Mouse (Mus musculus) kidney, embryonic 14.5 days (tissue): ENCODE data around the gene Eps15l1. TPM values are rescaled to one million over a fixed set of nuclear protein-coding genes. Genes with fewer than 3 reads are reported as not detected.

Experiments
- ATAC-seq: fragments of 200-750 bp; cut with Nextera tagmentation; 2 replicates; pipeline ENCODE4 v1.8.0; 2017; ENCODE audit warnings: moderate number of reproducible peaks, mild to moderate bottlenecking, moderate TSS enrichment, moderate library complexity; ENCODE audit not compliant: low FRiP score, low TSS enrichment
- H3K27ac ChIP-seq: fragments of 300-500 bp; sonication (generic); 2 replicates; pipeline ENCODE4 v1.5.1; 2014; ENCODE audit warnings: low read depth, mild to moderate bottlenecking, low read length, moderate library complexity, mixed read lengths
- H3K27me3 ChIP-seq: fragments of 300-500 bp; sonication (generic); 2 replicates; pipeline ENCODE4 v1.6.1; 2014; ENCODE audit warnings: mild to moderate bottlenecking, low read length; ENCODE audit not compliant: control insufficient read depth, insufficient read depth
- H3K36me3 ChIP-seq: fragments of 300-500 bp; sonication (generic); 2 replicates; pipeline ENCODE4 v1.6.1; 2014; ENCODE audit warnings: low read length, mixed read lengths; ENCODE audit not compliant: control insufficient read depth, insufficient read depth
- H3K4me1 ChIP-seq: fragments of 300-500 bp; sonication (generic); 2 replicates; pipeline ENCODE4 v1.6.1; 2014; ENCODE audit warnings: low read length, mixed read lengths; ENCODE audit not compliant: control insufficient read depth, insufficient read depth
- H3K4me2 ChIP-seq: fragments of 300-500 bp; sonication (generic); replicated peaks from 2 replicates; pipeline ENCODE4 v1.6.1; 2014; ENCODE audit warnings: low read depth, mild to moderate bottlenecking, low read length
- H3K4me3 ChIP-seq: fragments of 300-500 bp; sonication (generic); 2 replicates; pipeline ENCODE4 v1.5.1; 2014; ENCODE audit warnings: mild to moderate bottlenecking, low read length
- H3K9ac ChIP-seq: fragments of 300-500 bp; sonication (generic); 2 replicates; pipeline ENCODE4 v1.6.1; 2014; ENCODE audit warnings: low read depth, mild to moderate bottlenecking, low read length, moderate library complexity
- H3K9me3 ChIP-seq: fragments of 300-500 bp; sonication (generic); 2 replicates; pipeline ENCODE4 v1.6.1; 2016; ENCODE audit warnings: low read length; ENCODE audit not compliant: control insufficient read depth
- WGBS: fragments of 180-500 bp; shearing (Covaris S2); extraction: QIAGEN DNeasy Blood & Tissue Kit; methylation state at CpG from one replicate; pipeline ENCODE4 v1.1.7; 2014; 5-methylcytosine and 5-hydroxymethylcytosine counted together
- polyA plus RNA-seq: library from polyadenylated mRNA; unstranded; fragments of >200 nt; fragmentation: Nextera tagmentation; extraction: Ambion mirVana; gene quantifications from 2 replicates; pipeline ENCODE4 v1.2.1, GENCODE M21; 2014

Gene Eps15l1
- polyA plus RNA-seq, 1 experiment from 2014 or later: 72.3 TPM

- Histone ChIP-seq H3K4me2 (no peak overlapping the region), H3K36me3 (peaks cover 17% of the 10 kb centered on the region), H3K27ac (no peak overlapping the region), H3K9me3 (no peaks in the 10 kb centered on the region), H3K4me3 (no peak overlapping the region), H3K4me1 (no peaks in the 10 kb centered on the region), H3K9ac (no peak overlapping the region), H3K27me3 (no peaks in the 10 kb centered on the region)
- ATAC-seq: no peak
- WGBS: 91% methylated on average over 9 of the region's 9 CpGs
These were observed 71.4 kb downstream of the Eps15l1 start for GRCm38 (mm10) chr8:72349838-72350237.

- Histone ChIP-seq H3K4me2 (no peak overlapping the region), H3K4me3 (no peak overlapping the region), H3K27me3 (no peaks in the 10 kb centered on the region), H3K36me3 (peaks cover 22% of the 10 kb centered on the region), H3K9me3 (no peaks in the 10 kb centered on the region), H3K4me1 (no peaks in the 10 kb centered on the region), H3K9ac (no peak overlapping the region), H3K27ac (no peak overlapping the region)
- ATAC-seq: no peak
- WGBS: 94% methylated on average over 1 of the region's 1 CpGs
These were observed 72.3 kb downstream of the Eps15l1 start for GRCm38 (mm10) chr8:72348956-72349355.

- Histone ChIP-seq H3K9ac (no peak overlapping the region), H3K9me3 (no peaks in the 10 kb centered on the region), H3K4me1 (no peaks in the 10 kb centered on the region), H3K36me3 (peaks cover 25% of the 10 kb centered on the region), H3K27me3 (no peaks in the 10 kb centered on the region), H3K4me2 (no peak overlapping the region), H3K27ac (no peak overlapping the region), H3K4me3 (no peak overlapping the region)
- no peak for ATAC-seq
- 98% methylated on average over 2 of the region's 2 CpGs for WGBS
These were observed 73.1 kb downstream of the Eps15l1 start for GRCm38 (mm10) chr8:72348114-72348513.

- Histone ChIP-seq H3K4me2 (no peak overlapping the region), H3K27ac (no peak overlapping the region), H3K36me3 (peaks cover 26% of the 10 kb centered on the region), H3K4me3 (no peak overlapping the region), H3K27me3 (no peaks in the 10 kb centered on the region), H3K9me3 (no peaks in the 10 kb centered on the region), H3K9ac (no peak overlapping the region), H3K4me1 (no peaks in the 10 kb centered on the region)
- no peak for ATAC-seq
- 92% methylated on average over 1 of the region's 1 CpGs for WGBS
These were observed 73.7 kb downstream of the Eps15l1 start for GRCm38 (mm10) chr8:72347553-72347952.

DNA sequence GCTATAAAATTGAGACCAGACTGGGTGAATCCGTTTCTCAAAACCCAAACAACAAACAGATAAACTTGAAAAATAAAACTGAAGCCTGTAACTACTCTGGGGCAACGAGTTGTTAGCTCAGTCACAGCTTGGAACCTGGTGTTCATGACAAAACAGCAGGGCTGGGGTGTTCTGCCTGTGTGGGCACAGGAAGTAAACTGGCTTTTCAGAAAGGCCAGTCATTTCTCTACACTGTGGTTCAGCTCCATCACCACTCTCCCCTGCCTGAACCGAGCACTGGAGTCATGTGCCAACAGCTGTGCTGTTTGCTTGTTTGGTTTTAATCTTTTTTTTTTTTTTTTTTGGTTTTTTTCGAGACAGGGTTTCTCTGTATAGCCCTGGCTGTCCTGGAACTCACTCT lies 77.5 kb downstream of the Eps15l1 start:
- Histone ChIP-seq H3K27me3 (no peaks in the 10 kb centered on the region), H3K9ac (no peak overlapping the region), H3K9me3 (no peaks in the 10 kb centered on the region), H3K4me1 (no peaks in the 10 kb centered on the region), H3K4me2 (no peak overlapping the region), H3K27ac (no peak overlapping the region), H3K36me3 (peaks cover 60% of the 10 kb centered on the region), H3K4me3 (no peak overlapping the region)
- WGBS: 81% methylated on average over 4 of the region's 4 CpGs
- no peak for ATAC-seq

GRCm38 (mm10) chr8:72342556-72343300 lies 78.5 kb downstream of the Eps15l1 start:
- Histone ChIP-seq H3K27me3 (no peaks in the 10 kb centered on the region), H3K4me3 (no peak overlapping the region), H3K9me3 (no peaks in the 10 kb centered on the region), H3K4me1 (no peaks in the 10 kb centered on the region), H3K27ac (no peak overlapping the region), H3K36me3 (peaks cover 66% of the 10 kb centered on the region), H3K4me2 (no peak overlapping the region), H3K9ac (no peak overlapping the region)
- 89% methylated on average over 5 of the region's 5 CpGs for WGBS
- no peak for ATAC-seq

DNA sequence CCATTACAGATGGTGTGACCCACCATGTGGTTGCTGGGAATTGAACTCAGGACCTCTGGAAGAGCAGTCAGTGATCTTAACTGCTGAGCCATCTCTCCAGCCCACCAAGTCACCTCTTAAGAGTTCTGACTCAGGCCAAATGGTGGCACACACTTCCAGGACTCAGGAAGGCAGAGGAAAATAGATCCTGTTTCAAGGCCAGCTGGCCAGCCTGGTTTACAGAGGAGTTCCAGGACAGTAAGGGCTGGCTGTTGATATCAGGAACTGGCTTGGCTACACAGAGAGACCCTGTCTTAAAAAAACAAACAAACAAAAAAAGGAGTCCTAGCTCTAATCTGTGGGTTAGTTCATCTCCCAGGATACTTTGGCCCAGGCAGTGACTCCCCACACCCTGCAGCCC lies 84.2 kb downstream of the Eps15l1 start:
- Histone ChIP-seq H3K27ac (no peak overlapping the region), H3K36me3 (peaks cover 46% of the 10 kb centered on the region), H3K4me1 (0 out of 2 replicates have a peak, but pooled peaks cover 2% of the 10 kb centered on the region), H3K9ac (no peak overlapping the region), H3K9me3 (no peaks in the 10 kb centered on the region), H3K27me3 (no peaks in the 10 kb centered on the region), H3K4me3 (no peak overlapping the region), H3K4me2 (no peak overlapping the region)
- ATAC-seq: no peak

GRCm38 (mm10) chr8:72336273-72336672 lies 85.0 kb downstream of the Eps15l1 start:
- Histone ChIP-seq H3K27me3 (no peaks in the 10 kb centered on the region), H3K9ac (no peak overlapping the region), H3K4me3 (no peak overlapping the region), H3K4me1 (0 out of 2 replicates have a peak, but pooled peaks cover 2% of the 10 kb centered on the region), H3K4me2 (no peak overlapping the region), H3K27ac (no peak overlapping the region), H3K36me3 (peaks cover 39% of the 10 kb centered on the region), H3K9me3 (no peaks in the 10 kb centered on the region)
- no peak for ATAC-seq
- 72% methylated on average over 2 of the region's 2 CpGs for WGBS

GRCm38 (mm10) chr8:72334144-72334641 lies 87.1 kb downstream of the Eps15l1 start:
- Histone ChIP-seq H3K9ac (no peak overlapping the region), H3K27ac (no peak overlapping the region), H3K4me2 (no peak overlapping the region), H3K4me3 (no peak overlapping the region), H3K4me1 (0 out of 2 replicates have a peak, but pooled peaks cover 2% of the 10 kb centered on the region), H3K36me3 (peaks cover 20% of the 10 kb centered on the region; the same call in 1 of the 2 replicates), H3K9me3 (no peaks in the 10 kb centered on the region), H3K27me3 (no peaks in the 10 kb centered on the region)
- WGBS: 77% methylated on average over 4 of the region's 4 CpGs
- no peak for ATAC-seq
